Mouse (Mus musculus): ENCODE measurements at regions not wholly inside any gene's neighbourhood (a gene's known extent, or its start where the extent isn't known, plus 50 kb on each side); places are given as distances from the start of the nearest gene placed in this dataset.
"Not testable (repeated sequence)": the region's sequence is repeated elsewhere in the genome, so short reads cannot be mapped to it uniquely, and the experiment has no call there.

GRCm38 (mm10) chr7:39655287-39655652 is 137.7 kb downstream of the Zfp619 start:
- H3K9ac ChIP-seq (replicated peaks; ENCODE audit: low read depth, low read length), result peak overlapping the region; percentile 61
- not testable (repeated sequence) for H3K36me3 ChIP-seq (ENCODE audit: control insufficient read depth, insufficient read depth); H3K27me3 ChIP-seq (replicated peaks; ENCODE audit: control insufficient read depth, insufficient read depth, low read length); H3K4me1 ChIP-seq (replicated peaks; ENCODE audit: control insufficient read depth, insufficient read depth, low read length); H3K9me3 ChIP-seq (ENCODE audit: control insufficient read depth, low read length)
- peak; percentile 85 for ATAC-seq
- peak overlapping the region; percentile 59 for H3K4me2 ChIP-seq (ENCODE audit: low read length)
- WGBS, result 37% methylated on average over 20 of the region's 23 CpGs
- peak overlapping the region; percentile 87 for H3K27ac ChIP-seq (ENCODE audit: low read length)
- H3K4me3 ChIP-seq (replicated peaks; ENCODE audit: low read length), result peak overlapping the region; percentile 47

GRCm38 (mm10) chr7:39655709-39656397 is 138.3 kb downstream of the Zfp619 start:
- Histone ChIP-seq H3K27me3 (replicated peaks; ENCODE audit: control insufficient read depth, insufficient read depth, low read length) (0 out of 2 replicates have a peak, but pooled peaks cover 2% of the 10 kb centered on the region), H3K27ac (ENCODE audit: low read length) (peak overlapping the region; percentile 87), H3K36me3 (ENCODE audit: control insufficient read depth, insufficient read depth) (no peaks in the 10 kb centered on the region), H3K4me3 (replicated peaks; ENCODE audit: low read length) (peak overlapping the region; percentile 47), H3K9ac (replicated peaks; ENCODE audit: low read depth, low read length) (peak overlapping the region; percentile 61), H3K9me3 (ENCODE audit: control insufficient read depth, low read length) (no peaks in the 10 kb centered on the region), H3K4me1 (replicated peaks; ENCODE audit: control insufficient read depth, insufficient read depth, low read length) (peaks cover 7% of the 10 kb centered on the region), H3K4me2 (ENCODE audit: low read length) (peak overlapping the region; percentile 59)
- 34% methylated on average over 13 of the region's 13 CpGs for WGBS
- ATAC-seq, result peak; percentile 75

GRCm38 (mm10) chr7:39659597-39659996 is 142.0 kb downstream of the Zfp619 start:
- no peaks in the 10 kb centered on the region for H3K36me3 ChIP-seq (ENCODE audit: control insufficient read depth, insufficient read depth)
- H3K9ac ChIP-seq (replicated peaks; ENCODE audit: low read depth, low read length), result no peak overlapping the region
- no peak overlapping the region for H3K27ac ChIP-seq (ENCODE audit: low read length)
- H3K4me1 ChIP-seq (replicated peaks; ENCODE audit: control insufficient read depth, insufficient read depth, low read length), result peaks cover 7% of the 10 kb centered on the region
- no peaks in the 10 kb centered on the region; the same call in 1 of the 2 replicates for H3K9me3 ChIP-seq (ENCODE audit: control insufficient read depth, low read length)
- H3K4me2 ChIP-seq (ENCODE audit: low read length), result no peak overlapping the region
- WGBS, result 34% methylated on average over 5 of the region's 5 CpGs
- H3K27me3 ChIP-seq (replicated peaks; ENCODE audit: control insufficient read depth, insufficient read depth, low read length), result no peaks in the 10 kb centered on the region
- no peak overlapping the region for H3K4me3 ChIP-seq (replicated peaks; ENCODE audit: low read length)
- ATAC-seq, result no peak

- 78% methylated on average over 8 of the region's 8 CpGs for WGBS
- ATAC-seq, result no peak
- H3K4me3 ChIP-seq (replicated peaks; ENCODE audit: low read length), result no peak overlapping the region
Observed at GRCm38 (mm10) chr7:39675124-39675846, 157.7 kb downstream of the Zfp619 start.

GRCm38 (mm10) chr7:39675847-39676238 is 158.3 kb downstream of the Zfp619 start:
- WGBS, result 79% methylated on average over 1 of the region's 1 CpGs
- Histone ChIP-seq H3K4me1 (replicated peaks; ENCODE audit: control insufficient read depth, insufficient read depth, low read length) (no peaks in the 10 kb centered on the region), H3K4me3 (replicated peaks; ENCODE audit: low read length) (no peak overlapping the region), H3K4me2 (ENCODE audit: low read length) (no peak overlapping the region), H3K9ac (replicated peaks; ENCODE audit: low read depth, low read length) (no peak overlapping the region), H3K9me3 (ENCODE audit: control insufficient read depth, low read length) (no peaks in the 10 kb centered on the region), H3K36me3 (ENCODE audit: control insufficient read depth, insufficient read depth) (no peaks in the 10 kb centered on the region), H3K27ac (ENCODE audit: low read length) (no peak overlapping the region), H3K27me3 (replicated peaks; ENCODE audit: control insufficient read depth, insufficient read depth, low read length) (no peaks in the 10 kb centered on the region)
- no peak for ATAC-seq

More at GRCm38 (mm10) chr7:39675124-39675846, 157.7 kb downstream of the Zfp619 start:
- no peak overlapping the region for H3K9ac ChIP-seq (replicated peaks; ENCODE audit: low read depth, low read length)
- H3K27ac ChIP-seq (ENCODE audit: low read length), result no peak overlapping the region
- H3K4me1 ChIP-seq (replicated peaks; ENCODE audit: control insufficient read depth, insufficient read depth, low read length), result no peaks in the 10 kb centered on the region
- no peaks in the 10 kb centered on the region for H3K36me3 ChIP-seq (ENCODE audit: control insufficient read depth, insufficient read depth)
- H3K9me3 ChIP-seq (ENCODE audit: control insufficient read depth, low read length), result no peaks in the 10 kb centered on the region
- H3K4me2 ChIP-seq (ENCODE audit: low read length), result no peak overlapping the region
- H3K27me3 ChIP-seq (replicated peaks; ENCODE audit: control insufficient read depth, insufficient read depth, low read length), result no peaks in the 10 kb centered on the region

- Histone ChIP-seq H3K36me3 (ENCODE audit: control insufficient read depth, insufficient read depth) (no peaks in the 10 kb centered on the region), H3K27ac (ENCODE audit: low read length) (no peak overlapping the region), H3K9me3 (ENCODE audit: control insufficient read depth, low read length) (no peaks in the 10 kb centered on the region), H3K9ac (replicated peaks; ENCODE audit: low read depth, low read length) (no peak overlapping the region), H3K4me3 (replicated peaks; ENCODE audit: low read length) (no peak overlapping the region), H3K27me3 (replicated peaks; ENCODE audit: control insufficient read depth, insufficient read depth, low read length) (no peaks in the 10 kb centered on the region), H3K4me1 (replicated peaks; ENCODE audit: control insufficient read depth, insufficient read depth, low read length) (no peaks in the 10 kb centered on the region), H3K4me2 (ENCODE audit: low read length) (no peak overlapping the region)
- 50% methylated on average over 2 of the region's 2 CpGs for WGBS
- ATAC-seq, result no peak
Observed at GRCm38 (mm10) chr7:39680411-39680810, 162.8 kb downstream of the Zfp619 start.

- Histone ChIP-seq H3K4me2 (ENCODE audit: low read length) (no peak overlapping the region), H3K9ac (replicated peaks; ENCODE audit: low read depth, low read length) (no peak overlapping the region), H3K4me1 (replicated peaks; ENCODE audit: control insufficient read depth, insufficient read depth, low read length) (no peaks in the 10 kb centered on the region), H3K9me3 (ENCODE audit: control insufficient read depth, low read length) (no peaks in the 10 kb centered on the region), H3K4me3 (replicated peaks; ENCODE audit: low read length) (no peak overlapping the region), H3K27ac (ENCODE audit: low read length) (no peak overlapping the region), H3K27me3 (replicated peaks; ENCODE audit: control insufficient read depth, insufficient read depth, low read length) (no peaks in the 10 kb centered on the region), H3K36me3 (ENCODE audit: control insufficient read depth, insufficient read depth) (no peaks in the 10 kb centered on the region)
- 65% methylated on average over 2 of the region's 2 CpGs for WGBS
- no peak for ATAC-seq
Observed at GRCm38 (mm10) chr7:39696589-39696988, 179.0 kb downstream of the Zfp619 start.

GRCm38 (mm10) chr7:39701506-39701905 is 183.9 kb downstream of the Zfp619 start:
- Histone ChIP-seq H3K9ac (replicated peaks; ENCODE audit: low read depth, low read length) (no peak overlapping the region), H3K36me3 (ENCODE audit: control insufficient read depth, insufficient read depth) (no peaks in the 10 kb centered on the region), H3K9me3 (ENCODE audit: control insufficient read depth, low read length) (no peaks in the 10 kb centered on the region), H3K4me1 (replicated peaks; ENCODE audit: control insufficient read depth, insufficient read depth, low read length) (peaks cover 3% of the 10 kb centered on the region; the same call in 1 of the 2 replicates), H3K4me2 (ENCODE audit: low read length) (no peak overlapping the region), H3K27me3 (replicated peaks; ENCODE audit: control insufficient read depth, insufficient read depth, low read length) (no peaks in the 10 kb centered on the region), H3K27ac (ENCODE audit: low read length) (no peak overlapping the region), H3K4me3 (replicated peaks; ENCODE audit: low read length) (no peak overlapping the region)
- WGBS, result 53% methylated on average over 1 of the region's 2 CpGs
- ATAC-seq, result no peak

- H3K9ac ChIP-seq (replicated peaks; ENCODE audit: low read depth, low read length), result no peak overlapping the region
- H3K4me2 ChIP-seq (ENCODE audit: low read length), result no peak overlapping the region
- peak; percentile 72 for ATAC-seq
- no peaks in the 10 kb centered on the region for H3K36me3 ChIP-seq (ENCODE audit: control insufficient read depth, insufficient read depth)
- H3K4me3 ChIP-seq (replicated peaks; ENCODE audit: low read length), result no peak overlapping the region
- H3K9me3 ChIP-seq (ENCODE audit: control insufficient read depth, low read length), result no peaks in the 10 kb centered on the region
- H3K27ac ChIP-seq (ENCODE audit: low read length), result no peak overlapping the region; the same call in 1 of the 2 replicates
- H3K27me3 ChIP-seq (replicated peaks; ENCODE audit: control insufficient read depth, insufficient read depth, low read length), result no peaks in the 10 kb centered on the region
- WGBS, result 11% methylated on average over 5 of the region's 5 CpGs
- H3K4me1 ChIP-seq (replicated peaks; ENCODE audit: control insufficient read depth, insufficient read depth, low read length), result peaks cover 3% of the 10 kb centered on the region; the same call in 1 of the 2 replicates
Observed at GRCm38 (mm10) chr7:39705118-39706095, 187.8 kb downstream of the Zfp619 start.

Measured in forebrain, embryonic 16.5 days (tissue).